Mouse (Mus musculus) MEL (cell line): Measurements from ENCODE around the gene Lrrc30. TPM values are rescaled to one million over a fixed set of nuclear protein-coding genes. Genes with fewer than 3 reads are reported as not detected.

ENCODE experiments used
- DNase-seq: peaks from one replicate; pipeline ENCODE4 v3.0.0; 2011; ENCODE audit warnings: low read depth, low spot score
- H3K27ac ChIP-seq: 2 replicates; pipeline ENCODE4 v1.5.1; 2012; ENCODE audit warnings: low read depth, mild to moderate bottlenecking, control low read depth, low read length, moderate library complexity; ENCODE audit not compliant: control insufficient read depth
- H3K27me3 ChIP-seq, 2 experiments: fragments of 150-350 bp in 1 of 2; sonication (generic) in 1 of 2; 2 replicates each; pipeline ENCODE4 v1.6.1; 2012; ENCODE audit warnings: low read length in 2 of 2, mild to moderate bottlenecking in 2 of 2, improper control_type of control experiment in 1 of 2, moderate library complexity in 1 of 2; ENCODE audit not compliant: insufficient read depth in 2 of 2, control insufficient read depth in 1 of 2
- H3K36me3 ChIP-seq, 2 experiments: 2 replicates each; pipeline ENCODE4 v1.6.1; 2012 to 2014; ENCODE audit warnings: low read length in 2 of 2, improper control_type of control experiment in 1 of 2, inconsistent platforms in 1 of 2, mild to moderate bottlenecking in 1 of 2; ENCODE audit not compliant: insufficient read depth in 2 of 2, control insufficient read depth in 1 of 2
- H3K4me1 ChIP-seq, 2 experiments: fragments of 150-350 bp in 1 of 2; sonication (generic) in 1 of 2; 2 replicates each; pipeline ENCODE4 v1.6.1; 2012; ENCODE audit warnings: low read length in 2 of 2, improper control_type of control experiment in 1 of 2, mild to moderate bottlenecking in 1 of 2; ENCODE audit not compliant: insufficient read depth in 2 of 2, control insufficient read depth in 1 of 2
- H3K4me3 ChIP-seq, 2 experiments: fragments of 150-350 bp in 1 of 2; sonication (generic) in 1 of 2; 2 replicates each; pipeline ENCODE4 v1.5.1; 2012; ENCODE audit warnings: low read depth in 2 of 2, low read length in 2 of 2, mild to moderate bottlenecking in 2 of 2, moderate library complexity in 2 of 2, control low read depth in 1 of 2, improper control_type of control experiment in 1 of 2; ENCODE audit not compliant: control insufficient read depth in 1 of 2, insufficient read depth in 1 of 2
- H3K79me2 ChIP-seq: 2 replicates; pipeline ENCODE4 v1.6.1; 2012; ENCODE audit warnings: mild to moderate bottlenecking, low read length, moderate library complexity; ENCODE audit not compliant: control insufficient read depth, poor library complexity, insufficient read depth
- H3K9ac ChIP-seq: 2 replicates; pipeline ENCODE4 v1.6.1; 2012; ENCODE audit warnings: low read depth, mild to moderate bottlenecking, control low read depth, low read length, moderate library complexity; ENCODE audit not compliant: control insufficient read depth, poor library complexity, severe bottlenecking
- H3K9me3 ChIP-seq: fragments of 150-350 bp; sonication (generic); replicated peaks from 2 replicates; pipeline ENCODE4 v1.6.1; 2012; ENCODE audit warnings: mild to moderate bottlenecking, low read length, improper control_type of control experiment, moderate library complexity; ENCODE audit not compliant: insufficient read depth
- CHD1 ChIP-seq: IDR thresholded peaks from 2 replicates; pipeline ENCODE4 v1.6.1; 2012; ENCODE audit warnings: low read depth, mild to moderate bottlenecking, inconsistent platforms, low read length, improper control_type of control experiment
- CTCF ChIP-seq, 3 experiments: IDR thresholded peaks in 2 of 3; conservative IDR thresholded peaks in 1 of 3; 2 replicates each; pipeline ENCODE4 v1.5.1; 2011 to 2012; ENCODE audit warnings: low read length in 3 of 3, low read depth in 2 of 3, mild to moderate bottlenecking in 2 of 3, improper control_type of control experiment in 1 of 3, inconsistent platforms in 1 of 3, mixed read lengths in 1 of 3, moderate library complexity in 1 of 3; ENCODE audit not compliant: control insufficient read depth in 1 of 3, insufficient read depth in 1 of 3, poor library complexity in 1 of 3, severe bottlenecking in 1 of 3
- E2F4 ChIP-seq: IDR thresholded peaks from 2 replicates; pipeline ENCODE4 v1.6.1; 2011; ENCODE audit warnings: low read depth, low read length, improper control_type of control experiment, borderline replicate concordance
- ELF1 ChIP-seq: IDR thresholded peaks from 2 replicates; pipeline ENCODE4 v1.6.1; 2014; ENCODE audit warnings: low read depth, mild to moderate bottlenecking, inconsistent platforms, low read length, improper control_type of control experiment, moderate library complexity
- GABPA ChIP-seq: IDR thresholded peaks from 2 replicates; pipeline ENCODE4 v1.6.1; 2012; ENCODE audit warnings: low read depth, mild to moderate bottlenecking, inconsistent platforms, low read length, improper control_type of control experiment, moderate library complexity
- GATA1 ChIP-seq: IDR thresholded peaks from 2 replicates; pipeline ENCODE4 v1.6.1; 2011; ENCODE audit warnings: low read depth, low read length, improper control_type of control experiment
- JUND ChIP-seq: IDR thresholded peaks from 2 replicates; pipeline ENCODE4 v1.6.1; 2011; ENCODE audit warnings: low read depth, mild to moderate bottlenecking, improper control_type of control experiment, low read length
- KAT2A ChIP-seq: conservative IDR thresholded peaks from 2 replicates; pipeline ENCODE4 v1.6.1; 2012; ENCODE audit warnings: low read depth, low read length, improper control_type of control experiment, inconsistent platforms
- MAX ChIP-seq: IDR thresholded peaks from 2 replicates; pipeline ENCODE4 v1.6.1; 2011; ENCODE audit warnings: low read length, improper control_type of control experiment
- MAZ ChIP-seq: IDR thresholded peaks from 2 replicates; pipeline ENCODE4 v1.6.1; 2012; ENCODE audit warnings: low read depth, mild to moderate bottlenecking, inconsistent platforms, low read length, improper control_type of control experiment
- MEF2A ChIP-seq: IDR thresholded peaks from 2 replicates; pipeline ENCODE4 v1.6.1; 2014; ENCODE audit warnings: low read depth, mild to moderate bottlenecking, inconsistent platforms, low read length, improper control_type of control experiment; ENCODE audit not compliant: poor library complexity, insufficient replicate concordance, severe bottlenecking; ENCODE audit errors: extremely low read depth
- MYB ChIP-seq: IDR thresholded peaks from 2 replicates; pipeline ENCODE4 v1.6.1; 2011; ENCODE audit warnings: mild to moderate bottlenecking, low read depth, low read length, improper control_type of control experiment
- MYC ChIP-seq: IDR thresholded peaks from 2 replicates; pipeline ENCODE4 v1.6.1; 2011; ENCODE audit warnings: low read depth, mild to moderate bottlenecking, low read length, improper control_type of control experiment, moderate library complexity
- NELFE ChIP-seq: IDR thresholded peaks from 2 replicates; pipeline ENCODE4 v1.6.1; 2011; ENCODE audit warnings: low read depth, low read length, improper control_type of control experiment
- NRF1 ChIP-seq: IDR thresholded peaks from 2 replicates; pipeline ENCODE4 v1.6.1; 2014; ENCODE audit warnings: low read depth, mild to moderate bottlenecking, inconsistent platforms, low read length, improper control_type of control experiment, moderate library complexity; ENCODE audit not compliant: poor library complexity, insufficient read depth, severe bottlenecking
- RAD21 ChIP-seq: IDR thresholded peaks from 2 replicates; pipeline ENCODE4 v1.6.1; 2011; ENCODE audit warnings: mild to moderate bottlenecking, low read depth, low read length, improper control_type of control experiment
- SMC3 ChIP-seq: IDR thresholded peaks from 2 replicates; pipeline ENCODE4 v1.6.1; 2011; ENCODE audit warnings: low read depth, low read length, improper control_type of control experiment
- TBP ChIP-seq: IDR thresholded peaks from 2 replicates; pipeline ENCODE4 v1.8.0; 2011; ENCODE audit warnings: low read depth, low read length, improper control_type of control experiment
- TCF12 ChIP-seq: IDR thresholded peaks from 2 replicates; pipeline ENCODE4 v1.6.1; 2014; ENCODE audit warnings: low read depth, mild to moderate bottlenecking, inconsistent platforms, low read length, improper control_type of control experiment, moderate library complexity
- UBTF ChIP-seq: IDR thresholded peaks from 2 replicates; pipeline ENCODE4 v1.6.1; 2012; ENCODE audit warnings: low read depth, mild to moderate bottlenecking, inconsistent platforms, low read length, improper control_type of control experiment, moderate library complexity, borderline replicate concordance; ENCODE audit not compliant: insufficient read depth
- ZC3H11A ChIP-seq: IDR thresholded peaks from 2 replicates; pipeline ENCODE4 v1.6.1; 2012; ENCODE audit warnings: low read depth, mild to moderate bottlenecking, inconsistent platforms, low read length, improper control_type of control experiment
- ZKSCAN1 ChIP-seq: IDR thresholded peaks from 2 replicates; pipeline ENCODE4 v1.6.1; 2012; ENCODE audit warnings: low read depth, mild to moderate bottlenecking, inconsistent platforms, low read length, improper control_type of control experiment, moderate library complexity
- ZNF384 ChIP-seq: IDR thresholded peaks from 2 replicates; pipeline ENCODE4 v1.6.1; 2012; ENCODE audit warnings: low read depth, mild to moderate bottlenecking, inconsistent platforms, low read length, improper control_type of control experiment
- polyA plus RNA-seq, 2 experiments: library from polyadenylated mRNA; stranded (reverse) in 1 of 2; unstranded in 1 of 2; fragments of >175 nt in 1 of 2; fragments of >200 nt in 1 of 2; gene quantifications; 2 replicates each; pipeline versions ENCODE4 v1.2.1 to v1.2.4; 2012; ENCODE audit warnings: low replicate concordance in 2 of 2, low read depth in 1 of 2; ENCODE audit not compliant: insufficient read length in 2 of 2, insufficient read depth in 1 of 2, missing spikeins in 1 of 2
- total RNA-seq: library from RNA; depleted of rRNA; stranded (reverse); fragments of 300-350 nt; gene quantifications from 2 replicates; pipeline ENCODE4 v1.2.3, GENCODE M21; 2012

The Lrrc30 gene
- total and polyA plus RNA-seq, 3 experiments, result not detected

DNA sequence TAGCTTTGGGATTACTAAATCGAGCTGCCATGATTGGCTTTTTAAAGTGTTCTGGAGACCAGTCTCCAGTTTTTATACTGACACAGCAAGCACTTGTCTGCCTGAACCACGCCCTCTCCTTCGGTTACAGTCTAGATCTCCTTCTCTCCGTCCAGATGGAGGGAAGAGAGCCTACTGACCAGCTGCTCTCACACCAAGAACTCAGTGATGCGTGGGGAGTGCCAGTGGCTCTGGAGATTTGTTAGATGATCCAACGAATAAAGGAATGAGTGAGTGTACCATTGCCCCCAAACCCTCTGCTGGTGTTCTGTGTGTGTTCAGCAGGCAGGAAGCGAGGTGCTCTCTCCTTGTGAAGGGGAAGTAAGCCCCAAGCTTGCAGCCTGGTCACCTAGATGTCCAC, 48.0 kb downstream of the Lrrc30 start:
- no peak overlapping the region for H3K9ac ChIP-seq
- H3K27ac ChIP-seq, result no peak overlapping the region
- no peaks in the 10 kb centered on the region for H3K9me3 ChIP-seq
- TF ChIP-seq RAD21 (no peak), E2F4 (no peak), KAT2A (no peak), GABPA (no peak), NELFE (no peak), NRF1 (no peak), ELF1 (no peak), SMC3 (no peak), MYB (no peak), TCF12 (no peak), JUND (no peak), ZNF384 (no peak), ZC3H11A (no peak), TBP (no peak)
- no peak for DNase-seq
- no peaks in the 10 kb centered on the region for H3K36me3 ChIP-seq
- no peaks in the 10 kb centered on the region for H3K79me2 ChIP-seq
- no peaks in the 10 kb centered on the region for H3K4me1 ChIP-seq
- H3K27me3 ChIP-seq, result no peaks in the 10 kb centered on the region
- no peak overlapping the region for H3K4me3 ChIP-seq

DNA sequence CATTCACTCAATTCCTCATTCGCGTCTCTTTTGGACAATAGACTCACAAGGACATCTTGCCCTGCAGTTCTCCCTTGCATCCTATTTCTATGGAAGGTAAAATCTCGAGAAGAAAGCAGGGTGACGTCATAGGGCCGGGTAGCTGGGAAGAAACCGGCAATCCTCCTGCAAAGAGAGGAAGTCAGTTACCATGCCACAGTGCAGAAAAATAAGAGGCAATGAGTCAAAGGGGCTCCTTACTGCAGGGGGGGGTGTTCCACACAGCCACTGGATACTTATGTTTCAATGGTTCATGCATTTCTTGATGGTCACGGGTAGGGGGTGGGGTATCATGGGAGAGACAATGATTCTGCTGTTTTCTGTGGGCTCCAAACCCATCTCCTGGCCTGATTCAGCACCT, 49.1 kb downstream of the Lrrc30 start:
- Histone ChIP-seq H3K4me3 (no peak overlapping the region), H3K4me1 (no peaks in the 10 kb centered on the region), H3K27ac (no peak overlapping the region), H3K9ac (no peak overlapping the region), H3K9me3 (no peaks in the 10 kb centered on the region), H3K36me3 (no peaks in the 10 kb centered on the region), H3K79me2 (no peaks in the 10 kb centered on the region), H3K27me3 (no peaks in the 10 kb centered on the region)
- TF ChIP-seq ZNF384 (no peak), MYB (no peak), UBTF (no peak), MAX (no peak), TCF12 (no peak), CTCF (IDR thresholded peaks at IDR 0.05 in 2 of 3, conservative IDR thresholded peaks at IDR 0.05 in 1 of 3; ENCODE audit: control insufficient read depth in 1 of 3, insufficient read depth in 1 of 3, low read depth in 2 of 3, low read length in 3 of 3, poor library complexity in 1 of 3, severe bottlenecking in 1 of 3) (no peak), GATA1 (no peak), TBP (no peak), E2F4 (no peak), CHD1 (no peak), NRF1 (no peak), MYC (no peak), ZKSCAN1 (no peak), MEF2A (no peak), MAZ (no peak), ELF1 (no peak)
- DNase-seq, result no peak
